Mouse (Mus musculus): ENCODE results near the gene Yif1b. TPM values are rescaled to one million over a fixed set of nuclear protein-coding genes. Genes with fewer than 3 reads are reported as not detected.

The Yif1b gene
- polyA plus RNA-seq, 1 experiment from 2014 or later, result 83.7 TPM

GRCm38 (mm10) chr7:29251166-29251565, 13.0 kb downstream of the Yif1b start:
- no peaks in the 10 kb centered on the region for H3K9me3 ChIP-seq (ENCODE audit: control insufficient read depth, low read length)
- peak overlapping the region; percentile 95 for H3K27ac ChIP-seq (ENCODE audit: low read length)
- ATAC-seq, result peak; percentile 84

GRCm38 (mm10) chr7:29253842-29254241, 15.7 kb downstream of the Yif1b start:
- Histone ChIP-seq H3K27ac (ENCODE audit: low read length) (peak overlapping the region; percentile 95), H3K27me3 (replicated peaks; ENCODE audit: control insufficient read depth, insufficient read depth, low read length) (no peaks in the 10 kb centered on the region), H3K4me2 (ENCODE audit: low read depth, low read length) (peak overlapping the region; percentile 34), H3K9ac (ENCODE audit: low read depth, low read length) (peak overlapping the region; percentile 57), H3K4me3 (ENCODE audit: low read length) (0 out of 2 replicates have a peak overlapping the region, but pooled peaks have one; percentile 6), H3K36me3 (ENCODE audit: control insufficient read depth, insufficient read depth, low read length) (peaks cover 5% of the 10 kb centered on the region; the same call in 1 of the 2 replicates), H3K4me1 (ENCODE audit: control insufficient read depth, insufficient read depth, low read length) (peaks cover 56% of the 10 kb centered on the region), H3K9me3 (ENCODE audit: control insufficient read depth, low read length) (no peaks in the 10 kb centered on the region)
- 29% methylated on average over 5 of the region's 5 CpGs for WGBS
- peak; percentile 73 for ATAC-seq

More at GRCm38 (mm10) chr7:29251166-29251565, 13.0 kb downstream of the Yif1b start:
- 53% methylated on average over 3 of the region's 3 CpGs for WGBS
- Histone ChIP-seq H3K4me3 (ENCODE audit: low read length) (no peak overlapping the region), H3K4me2 (ENCODE audit: low read depth, low read length) (no peak overlapping the region), H3K9ac (ENCODE audit: low read depth, low read length) (no peak overlapping the region), H3K36me3 (ENCODE audit: control insufficient read depth, insufficient read depth, low read length) (0 out of 2 replicates have a peak, but pooled peaks cover 2% of the 10 kb centered on the region), H3K27me3 (replicated peaks; ENCODE audit: control insufficient read depth, insufficient read depth, low read length) (no peaks in the 10 kb centered on the region), H3K4me1 (ENCODE audit: control insufficient read depth, insufficient read depth, low read length) (peaks cover 49% of the 10 kb centered on the region)

GRCm38 (mm10) chr7:29255875-29256274, 17.7 kb downstream of the Yif1b start:
- no peak for ATAC-seq
- Histone ChIP-seq H3K27me3 (replicated peaks; ENCODE audit: control insufficient read depth, insufficient read depth, low read length) (no peaks in the 10 kb centered on the region), H3K9me3 (ENCODE audit: control insufficient read depth, low read length) (no peaks in the 10 kb centered on the region), H3K9ac (ENCODE audit: low read depth, low read length) (no peak overlapping the region), H3K36me3 (ENCODE audit: control insufficient read depth, insufficient read depth, low read length) (peaks cover 5% of the 10 kb centered on the region; the same call in 1 of the 2 replicates), H3K27ac (ENCODE audit: low read length) (peak overlapping the region; percentile 39; the same call in 1 of the 2 replicates), H3K4me1 (ENCODE audit: control insufficient read depth, insufficient read depth, low read length) (peaks cover 49% of the 10 kb centered on the region), H3K4me2 (ENCODE audit: low read depth, low read length) (no peak overlapping the region), H3K4me3 (ENCODE audit: low read length) (no peak overlapping the region)
- 85% methylated on average over 4 of the region's 4 CpGs for WGBS

GRCm38 (mm10) chr7:29257368-29257767, 19.2 kb downstream of the Yif1b start:
- Histone ChIP-seq H3K4me3 (ENCODE audit: low read length) (no peak overlapping the region), H3K27ac (ENCODE audit: low read length) (peak overlapping the region; percentile 5; the same call in 1 of the 2 replicates), H3K4me2 (ENCODE audit: low read depth, low read length) (no peak overlapping the region), H3K27me3 (replicated peaks; ENCODE audit: control insufficient read depth, insufficient read depth, low read length) (no peaks in the 10 kb centered on the region), H3K9ac (ENCODE audit: low read depth, low read length) (no peak overlapping the region), H3K4me1 (ENCODE audit: control insufficient read depth, insufficient read depth, low read length) (peaks cover 44% of the 10 kb centered on the region), H3K9me3 (ENCODE audit: control insufficient read depth, low read length) (no peaks in the 10 kb centered on the region), H3K36me3 (ENCODE audit: control insufficient read depth, insufficient read depth, low read length) (peaks cover 5% of the 10 kb centered on the region; the same call in 1 of the 2 replicates)
- WGBS, result 79% methylated on average over 1 of the region's 1 CpGs
- ATAC-seq, result no peak

- ATAC-seq, result no peak
- Histone ChIP-seq H3K4me2 (ENCODE audit: low read depth, low read length) (no peak overlapping the region), H3K9me3 (ENCODE audit: control insufficient read depth, low read length) (no peaks in the 10 kb centered on the region), H3K36me3 (ENCODE audit: control insufficient read depth, insufficient read depth, low read length) (peaks cover 5% of the 10 kb centered on the region; the same call in 1 of the 2 replicates), H3K27ac (ENCODE audit: low read length) (no peak overlapping the region), H3K9ac (ENCODE audit: low read depth, low read length) (no peak overlapping the region), H3K4me3 (ENCODE audit: low read length) (no peak overlapping the region), H3K27me3 (replicated peaks; ENCODE audit: control insufficient read depth, insufficient read depth, low read length) (no peaks in the 10 kb centered on the region), H3K4me1 (ENCODE audit: control insufficient read depth, insufficient read depth, low read length) (peaks cover 34% of the 10 kb centered on the region)
- WGBS, result 76% methylated on average over 10 of the region's 10 CpGs
Measured at GRCm38 (mm10) chr7:29259781-29260730, 21.9 kb downstream of the Yif1b start.

- 76% methylated on average over 6 of the region's 6 CpGs for WGBS
- Histone ChIP-seq H3K27ac (ENCODE audit: low read length) (no peak overlapping the region), H3K4me1 (ENCODE audit: control insufficient read depth, insufficient read depth, low read length) (peaks cover 31% of the 10 kb centered on the region)
Measured at GRCm38 (mm10) chr7:29262151-29262550, 24.0 kb downstream of the Yif1b start.

GRCm38 (mm10) chr7:29263831-29264230, 25.7 kb downstream of the Yif1b start:
- Histone ChIP-seq H3K4me1 (ENCODE audit: control insufficient read depth, insufficient read depth, low read length) (peaks cover 23% of the 10 kb centered on the region), H3K4me3 (ENCODE audit: low read length) (no peak overlapping the region), H3K4me2 (ENCODE audit: low read depth, low read length) (no peak overlapping the region), H3K27me3 (replicated peaks; ENCODE audit: control insufficient read depth, insufficient read depth, low read length) (no peaks in the 10 kb centered on the region), H3K9ac (ENCODE audit: low read depth, low read length) (no peak overlapping the region), H3K9me3 (ENCODE audit: control insufficient read depth, low read length) (no peaks in the 10 kb centered on the region), H3K27ac (ENCODE audit: low read length) (no peak overlapping the region), H3K36me3 (ENCODE audit: control insufficient read depth, insufficient read depth, low read length) (no peaks in the 10 kb centered on the region)
- ATAC-seq, result no peak
- WGBS, result 68% methylated on average over 3 of the region's 3 CpGs

More at GRCm38 (mm10) chr7:29262151-29262550, 24.0 kb downstream of the Yif1b start:
- H3K9ac ChIP-seq (ENCODE audit: low read depth, low read length), result no peak overlapping the region
- H3K4me2 ChIP-seq (ENCODE audit: low read depth, low read length), result no peak overlapping the region
- H3K27me3 ChIP-seq (replicated peaks; ENCODE audit: control insufficient read depth, insufficient read depth, low read length), result no peaks in the 10 kb centered on the region
- H3K9me3 ChIP-seq (ENCODE audit: control insufficient read depth, low read length), result no peaks in the 10 kb centered on the region
- no peak for ATAC-seq
- no peak overlapping the region for H3K4me3 ChIP-seq (ENCODE audit: low read length)
- peaks cover 5% of the 10 kb centered on the region; the same call in 1 of the 2 replicates for H3K36me3 ChIP-seq (ENCODE audit: control insufficient read depth, insufficient read depth, low read length)

- Histone ChIP-seq H3K9me3 (ENCODE audit: control insufficient read depth, low read length) (no peaks in the 10 kb centered on the region), H3K4me2 (ENCODE audit: low read depth, low read length) (no peak overlapping the region), H3K27me3 (replicated peaks; ENCODE audit: control insufficient read depth, insufficient read depth, low read length) (no peaks in the 10 kb centered on the region), H3K4me3 (ENCODE audit: low read length) (no peak overlapping the region), H3K9ac (ENCODE audit: low read depth, low read length) (no peak overlapping the region), H3K27ac (ENCODE audit: low read length) (no peak overlapping the region), H3K4me1 (ENCODE audit: control insufficient read depth, insufficient read depth, low read length) (peaks cover 25% of the 10 kb centered on the region), H3K36me3 (ENCODE audit: control insufficient read depth, insufficient read depth, low read length) (no peaks in the 10 kb centered on the region)
- WGBS, result 76% methylated on average over 7 of the region's 7 CpGs
- no peak for ATAC-seq
Measured at GRCm38 (mm10) chr7:29265636-29266035, 27.5 kb downstream of the Yif1b start.

- Histone ChIP-seq H3K27me3 (replicated peaks; ENCODE audit: control insufficient read depth, insufficient read depth, low read length) (no peaks in the 10 kb centered on the region), H3K4me3 (ENCODE audit: low read length) (no peak overlapping the region), H3K9me3 (ENCODE audit: control insufficient read depth, low read length) (no peaks in the 10 kb centered on the region), H3K4me2 (ENCODE audit: low read depth, low read length) (no peak overlapping the region), H3K36me3 (ENCODE audit: control insufficient read depth, insufficient read depth, low read length) (no peaks in the 10 kb centered on the region), H3K4me1 (ENCODE audit: control insufficient read depth, insufficient read depth, low read length) (peaks cover 37% of the 10 kb centered on the region), H3K27ac (ENCODE audit: low read length) (no peak overlapping the region; the same call in 1 of the 2 replicates), H3K9ac (ENCODE audit: low read depth, low read length) (no peak overlapping the region)
- ATAC-seq, result 0 out of 2 replicates have a peak, but pooled peaks have one; percentile 16
- 50% methylated on average over 4 of the region's 4 CpGs for WGBS
Measured at GRCm38 (mm10) chr7:29266931-29267330, 28.8 kb downstream of the Yif1b start.
